Mouse (Mus musculus) myocyte (in vitro differentiated cells): ENCODE results near the gene Hist1h2be. TPM values are rescaled to one million over a fixed set of nuclear protein-coding genes. Genes with fewer than 3 reads are reported as not detected.
A peak's percentile ranks its signal among the peaks of the same experiment; 100 is the strongest.

ENCODE experiments used
- H3K27me3 ChIP-seq: one replicate; pipeline ENCODE4 v1.6.1; 2011; ENCODE audit not compliant: control insufficient read depth, insufficient read depth, insufficient read length
- H3K36me3 ChIP-seq: one replicate; pipeline ENCODE4 v1.6.1; 2011; ENCODE audit not compliant: control insufficient read depth, insufficient read depth
- H3K4me2 ChIP-seq: one replicate; pipeline ENCODE4 v1.6.1; 2011; ENCODE audit warnings: low read depth, control low read depth
- H3K4me3 ChIP-seq: one replicate; pipeline ENCODE4 v1.5.1; 2011; ENCODE audit warnings: mild to moderate bottlenecking, control low read depth, moderate library complexity
- H3K79me2 ChIP-seq: one replicate; pipeline ENCODE4 v1.6.1; 2011; ENCODE audit not compliant: control insufficient read depth, insufficient read depth
- H3ac ChIP-seq: one replicate; pipeline ENCODE4 v1.6.1; 2011; ENCODE audit not compliant: control insufficient read depth, insufficient read length
- CEBPB ChIP-seq: IDR thresholded peaks from 2 replicates; pipeline ENCODE4 v1.6.1; 2011; ENCODE audit warnings: mild to moderate bottlenecking, moderate library complexity; ENCODE audit not compliant: poor library complexity, insufficient read depth, severe bottlenecking
- E2F4 ChIP-seq: IDR thresholded peaks from one replicate; pipeline ENCODE4 v1.6.1; 2011; ENCODE audit warnings: mild to moderate bottlenecking, control low read depth, moderate library complexity; ENCODE audit not compliant: insufficient read depth
- MAX ChIP-seq: IDR thresholded peaks from one replicate; pipeline ENCODE4 v1.6.1; 2011; ENCODE audit warnings: low read depth, mild to moderate bottlenecking, control low read depth
- MYOD1 ChIP-seq, 3 experiments: IDR thresholded peaks; one replicate each; pipeline ENCODE4 v1.6.1; 2011; ENCODE audit warnings: control low read depth in 2 of 3, low read depth in 2 of 3, mild to moderate bottlenecking in 2 of 3, moderate library complexity in 1 of 3; ENCODE audit not compliant: insufficient read length in 2 of 3, control insufficient read depth in 1 of 3
- MYOG ChIP-seq, 3 experiments: IDR thresholded peaks; one replicate each; pipeline ENCODE4 v1.6.1; 2011; ENCODE audit warnings: control low read depth in 2 of 3, low read depth in 2 of 3, mild to moderate bottlenecking in 2 of 3; ENCODE audit not compliant: insufficient read length in 2 of 3, control insufficient read depth in 1 of 3, insufficient read depth in 1 of 3
- POLR2A ChIP-seq: IDR thresholded peaks from one replicate; pipeline ENCODE4 v1.6.1; 2011; ENCODE audit warnings: low read depth, mild to moderate bottlenecking, control low read depth, moderate library complexity; ENCODE audit not compliant: insufficient read length
- POLR2AphosphoS2 ChIP-seq: IDR thresholded peaks from one replicate; pipeline ENCODE4 v1.6.1; 2011; ENCODE audit warnings: low read depth, control low read depth; ENCODE audit not compliant: insufficient read length
- REST ChIP-seq: IDR thresholded peaks from one replicate; pipeline ENCODE4 v1.6.1; 2011; ENCODE audit warnings: mild to moderate bottlenecking, control low read depth, moderate library complexity; ENCODE audit not compliant: insufficient read depth, insufficient read length
- SRF ChIP-seq: IDR thresholded peaks from one replicate; pipeline ENCODE4 v1.6.1; 2011; ENCODE audit warnings: low read depth; ENCODE audit not compliant: control insufficient read depth, insufficient read length
- TCF12 ChIP-seq: IDR thresholded peaks from one replicate; pipeline ENCODE4 v1.6.1; 2011; ENCODE audit warnings: mild to moderate bottlenecking, control low read depth; ENCODE audit not compliant: poor library complexity, insufficient read depth, severe bottlenecking
- TCF3 ChIP-seq: IDR thresholded peaks from one replicate; pipeline ENCODE4 v1.6.1; 2011; ENCODE audit warnings: low read depth, control low read depth; ENCODE audit not compliant: insufficient read length
- USF1 ChIP-seq: IDR thresholded peaks from one replicate; pipeline ENCODE4 v1.6.1; 2011; ENCODE audit warnings: low read depth, mild to moderate bottlenecking, control low read depth, moderate library complexity
- polyA plus RNA-seq: library from polyadenylated mRNA; unstranded; fragments of >200 nt; fragmentation: generic; extraction: Trizol; gene quantifications from one replicate; pipeline ENCODE4 v1.2.1, GENCODE M21; 2012; ENCODE audit warnings: missing spikeins

Gene Hist1h2be
- polyA plus RNA-seq, 1 experiment: 4.3 TPM

DNA sequence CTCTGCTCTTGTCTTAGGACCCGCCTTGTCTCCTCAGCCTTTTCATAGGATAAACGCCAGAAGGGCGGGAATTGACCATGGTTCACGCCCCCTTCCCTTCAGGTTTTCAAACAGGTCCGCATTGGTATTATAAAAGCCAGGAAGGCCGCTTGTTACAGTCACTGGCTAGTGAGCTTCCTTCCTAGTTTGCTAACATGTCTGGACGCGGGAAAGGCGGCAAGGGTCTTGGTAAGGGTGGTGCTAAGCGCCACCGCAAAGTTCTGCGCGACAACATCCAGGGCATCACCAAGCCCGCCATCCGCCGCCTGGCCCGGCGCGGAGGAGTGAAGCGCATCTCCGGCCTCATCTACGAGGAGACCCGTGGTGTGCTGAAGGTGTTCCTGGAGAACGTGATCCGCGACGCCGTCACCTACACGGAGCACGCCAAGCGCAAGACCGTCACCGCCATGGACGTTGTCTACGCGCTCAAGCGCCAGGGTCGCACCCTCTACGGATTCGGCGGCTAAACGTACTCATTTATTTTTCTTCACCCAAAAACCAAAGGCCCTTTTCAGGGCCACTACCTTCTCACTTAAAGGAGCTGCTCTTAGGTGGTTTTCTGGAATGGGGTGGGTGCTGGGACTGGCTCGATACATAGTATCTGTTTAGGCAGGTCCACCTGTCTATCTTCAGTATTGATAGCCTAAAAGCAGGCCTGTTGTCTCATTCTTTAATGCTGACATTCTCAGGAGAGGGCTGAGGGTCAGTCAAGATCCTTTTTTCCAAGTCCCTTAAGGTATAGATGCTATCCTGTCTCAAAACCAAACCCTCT is 39.3 kb downstream of the Hist1h2be start, which contains the start of gene Hist1h4d:
Gene Hist1h4d, plus strand, starts transcription at position 191 of the 811 bp plus-strand sequence.
- peak; percentile 100 for TF ChIP-seq POLR2AphosphoS2
- TF ChIP-seq TCF3: no peak
- peak; percentile 20 for TF ChIP-seq E2F4
- no peak for TF ChIP-seq MAX
- peak; percentile 97 for TF ChIP-seq POLR2A
- TF ChIP-seq MYOD1 (IDR thresholded peaks at IDR 0.05; ENCODE audit: control insufficient read depth in 1 of 3, insufficient read length in 2 of 3, low read depth in 2 of 3): no peak
- Histone ChIP-seq H3ac (no peak within 1 kb of the TSS), H3K36me3 (no peaks in the 10 kb centered on the region), H3K79me2 (no peaks in the 10 kb centered on the region), H3K27me3 (no peaks in the 10 kb centered on the region), H3K4me3 (peak within 1 kb of the TSS; percentile 24), H3K4me2 (peak within 1 kb of the TSS; percentile 96)

DNA sequence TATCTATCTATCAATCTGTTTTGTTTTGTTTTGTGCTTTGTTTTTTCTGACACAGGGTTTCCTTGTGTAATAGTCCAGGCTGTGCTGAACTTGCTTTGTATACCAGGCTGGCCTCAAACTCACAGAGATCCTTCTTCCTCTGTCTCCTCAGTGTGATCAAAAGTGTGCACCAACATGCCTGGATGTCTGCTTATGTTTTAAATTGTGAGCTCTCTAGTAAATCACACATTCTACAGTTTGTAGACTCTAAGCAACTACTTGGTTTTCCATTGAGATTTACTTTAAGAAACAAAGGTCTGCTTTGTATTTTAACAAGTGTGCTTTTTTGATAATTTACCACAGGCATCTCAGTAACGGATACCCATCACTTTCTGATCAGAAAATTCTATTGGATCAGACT is 43.1 kb downstream of the Hist1h2be start:
- Histone ChIP-seq H3ac (no peak overlapping the region), H3K79me2 (no peaks in the 10 kb centered on the region), H3K27me3 (no peaks in the 10 kb centered on the region), H3K36me3 (no peaks in the 10 kb centered on the region), H3K4me2 (no peak overlapping the region), H3K4me3 (no peak overlapping the region)
- TF ChIP-seq MAX (no peak), TCF12 (no peak), REST (no peak), POLR2AphosphoS2 (no peak), E2F4 (no peak), CEBPB (no peak), POLR2A (no peak), SRF (no peak), TCF3 (no peak), MYOD1 (IDR thresholded peaks at IDR 0.05; ENCODE audit: control insufficient read depth in 1 of 3, insufficient read length in 2 of 3, low read depth in 2 of 3) (no peak), USF1 (no peak), MYOG (IDR thresholded peaks at IDR 0.05; ENCODE audit: control insufficient read depth in 1 of 3, insufficient read depth in 1 of 3, insufficient read length in 2 of 3, low read depth in 2 of 3) (no peak)

DNA sequence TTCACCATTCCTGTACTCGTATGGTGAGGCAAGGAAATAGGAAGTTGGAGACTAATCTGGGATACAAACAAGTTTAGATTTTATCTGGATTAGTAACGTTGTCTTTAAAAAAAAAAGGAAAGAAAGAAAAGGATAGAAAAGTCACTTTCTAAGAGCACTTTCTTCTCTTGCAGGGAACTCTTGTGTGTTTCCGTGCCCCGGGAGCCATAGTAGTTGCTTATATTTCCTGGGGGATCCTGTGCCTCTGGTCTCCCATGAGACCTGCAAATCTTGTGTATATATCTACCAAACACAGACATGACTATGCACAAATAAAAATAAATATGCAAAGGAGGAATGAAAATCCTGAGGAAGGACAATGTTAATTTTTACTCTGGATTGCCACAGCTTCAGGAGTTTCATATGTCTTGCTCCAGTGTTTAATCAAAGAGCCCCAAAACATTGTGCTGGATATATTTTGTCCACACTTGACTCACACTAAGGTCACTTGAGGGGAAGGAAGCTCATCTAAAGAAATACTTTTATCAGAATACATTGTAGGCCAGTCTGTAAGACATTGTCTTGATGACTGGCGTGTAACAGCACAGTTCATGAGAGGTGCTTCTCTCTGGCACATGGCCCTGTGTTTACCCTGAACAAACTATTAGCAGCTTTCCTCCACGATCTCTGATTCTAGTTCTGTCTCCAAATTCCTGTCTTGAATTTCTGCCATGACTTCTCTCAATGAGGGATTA is 43.9 kb downstream of the Hist1h2be start:
- Histone ChIP-seq H3K4me2 (peak overlapping the region; percentile 81), H3K36me3 (no peaks in the 10 kb centered on the region), H3K79me2 (no peaks in the 10 kb centered on the region), H3K27me3 (no peaks in the 10 kb centered on the region), H3ac (no peak overlapping the region), H3K4me3 (peak overlapping the region; percentile 27)
- TF ChIP-seq MYOD1 (IDR thresholded peaks at IDR 0.05; ENCODE audit: control insufficient read depth in 1 of 3, insufficient read length in 2 of 3, low read depth in 2 of 3) (no peak), TCF12 (no peak), USF1 (no peak), MYOG (IDR thresholded peaks at IDR 0.05; ENCODE audit: control insufficient read depth in 1 of 3, insufficient read depth in 1 of 3, insufficient read length in 2 of 3, low read depth in 2 of 3) (no peak), POLR2AphosphoS2 (no peak), POLR2A (no peak), CEBPB (no peak), SRF (no peak), TCF3 (no peak)

DNA sequence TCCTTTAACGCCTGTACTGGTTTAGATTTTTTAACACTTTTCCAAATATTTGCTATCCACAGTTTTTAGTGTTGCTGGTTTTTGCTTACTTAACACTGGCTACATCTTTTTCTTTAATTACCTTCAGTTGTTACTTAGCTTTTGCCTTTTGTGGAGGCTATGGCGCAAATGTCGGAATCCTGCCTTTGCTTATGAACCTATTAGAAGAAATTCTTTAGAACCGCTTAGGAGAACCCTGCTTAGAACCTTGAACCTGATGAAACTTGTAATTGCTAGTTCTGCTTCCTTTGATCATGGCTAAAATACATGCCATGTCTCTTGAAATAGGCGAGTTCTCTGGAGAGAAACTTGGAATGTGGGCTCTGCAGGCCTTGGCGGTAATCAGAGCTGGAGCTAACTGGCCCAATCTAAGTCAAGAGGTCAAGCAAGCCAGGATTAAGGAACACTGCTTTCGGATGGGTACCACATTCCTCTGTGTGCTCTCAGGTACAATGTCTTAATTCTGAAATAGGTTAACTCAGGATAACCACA is 44.5 kb downstream of the Hist1h2be start:
- no peaks in the 10 kb centered on the region for H3K36me3 ChIP-seq
- H3K4me2 ChIP-seq: peak overlapping the region; percentile 81
- peak overlapping the region; percentile 27 for H3K4me3 ChIP-seq
- TF ChIP-seq POLR2A (peak; percentile 33), REST (no peak), POLR2AphosphoS2 (peak; percentile 55), USF1 (no peak)
- no peak overlapping the region for H3ac ChIP-seq
- H3K79me2 ChIP-seq: no peaks in the 10 kb centered on the region
- H3K27me3 ChIP-seq: no peaks in the 10 kb centered on the region
